Mouse (Mus musculus): ENCODE results near the gene Gm2163. TPM values are rescaled to one million over a fixed set of nuclear protein-coding genes. Genes with fewer than 3 reads are reported as not detected.
"Not testable (repeated sequence)": the region's sequence is repeated elsewhere in the genome, so short reads cannot be mapped to it uniquely, and the experiment has no call there.

The Gm2163 gene
- total RNA-seq (2021) = 1 to 10 TPM; 6.0 to 6.9 TPM
- long read RNA-seq, experiment 1, partial matches to known transcripts = 0 of 1 reads
- long read RNA-seq, experiment 1, other reads (novel, unspliced or antisense) = 1 of 1 reads
- long read RNA-seq, experiment 2 = 0 reads

DNA sequence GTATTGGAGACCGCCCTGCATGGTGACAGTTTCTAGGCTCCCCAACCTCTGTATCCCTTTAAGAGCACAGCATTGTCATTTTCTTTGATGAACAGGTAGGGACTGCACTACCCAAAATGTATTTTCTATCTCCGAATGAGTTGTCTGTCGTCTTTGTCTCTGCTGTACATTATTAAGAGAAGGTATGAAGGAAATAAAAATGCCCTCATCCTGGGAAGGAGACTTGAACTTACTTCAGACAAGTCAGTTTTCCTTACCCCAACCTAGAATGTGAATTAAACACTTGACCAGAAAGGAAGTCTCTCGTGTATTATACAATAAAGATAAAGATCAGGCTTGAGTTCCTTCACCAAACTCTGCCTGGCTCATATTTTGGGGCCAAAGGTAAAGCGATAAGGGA is at the start of gene Gm2163:
Gene Gm2163 (plus strand): TSS at position 301 of the 400 bp plus-strand sequence.
- DNase-seq (ENCODE audit: low spot score in 2 of 2); intact Hi-C loops (cut with DNase I): not testable (repeated sequence)

GRCm38 (mm10) chr4:42439078-42439477 is 27.5 kb upstream of the Gm2163 start, which contains the start of gene Gm21586:
Gene Gm21586, plus strand, starts transcription at chr4:42439378.
- DNase-seq (ENCODE audit: low spot score in 2 of 2); intact Hi-C loops (cut with DNase I): not testable (repeated sequence)

GRCm38 (mm10) chr4:42528075-42528474 is 61.5 kb downstream of the Gm2163 start, which contains the start of gene Fam205a2:
Gene Fam205a2, minus strand, starts transcription at chr4:42528175.
- intact Hi-C loops (cut with DNase I); DNase-seq (ENCODE audit: low spot score in 2 of 2): not testable (repeated sequence)

DNA sequence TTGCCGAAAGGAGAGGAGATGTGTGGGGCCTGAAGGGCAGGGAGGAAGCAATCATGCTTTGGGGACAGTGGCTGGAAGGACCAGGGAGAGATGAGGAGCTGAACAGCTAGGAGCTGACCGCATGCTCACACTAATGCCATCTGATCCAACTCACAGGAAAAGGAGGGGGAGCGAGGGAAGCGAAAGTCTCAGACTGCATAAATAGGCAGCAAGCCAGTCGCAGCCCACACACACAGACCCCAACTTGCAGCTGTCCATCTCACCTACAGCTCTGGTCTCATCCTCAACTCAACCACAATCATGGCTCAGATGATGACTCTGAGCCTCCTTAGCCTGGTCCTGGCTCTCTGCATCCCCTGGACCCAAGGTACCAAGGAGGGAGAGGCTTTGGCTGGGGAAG is 145.3 kb downstream of the Gm2163 start, which contains the start of gene Gm10591:
Gene Gm10591 (plus strand): TSS at position 301 of the 400 bp plus-strand sequence.
- intact Hi-C loops (cut with DNase I); DNase-seq (ENCODE audit: low spot score in 2 of 2): not testable (repeated sequence)

DNA sequence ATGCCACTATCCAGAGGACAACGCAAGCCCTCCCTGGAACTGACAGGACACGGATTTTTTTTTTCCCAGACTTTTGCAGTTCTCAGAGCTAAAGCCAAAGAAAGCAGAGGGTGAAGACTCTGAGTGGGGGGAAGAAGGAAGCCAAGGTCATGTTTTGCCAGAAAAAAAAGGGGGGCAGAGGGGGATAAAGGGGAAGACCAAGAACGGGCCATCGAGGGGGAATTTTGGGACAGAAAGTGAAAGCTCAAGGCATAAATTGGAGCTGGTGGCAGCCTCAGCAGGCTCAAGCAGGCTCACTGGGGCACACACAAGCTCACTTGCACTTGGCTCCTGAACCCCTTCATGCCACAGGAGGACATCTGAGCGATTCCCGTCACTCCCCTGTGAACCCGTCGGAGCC is 162.9 kb downstream of the Gm2163 start, which contains the start of gene Gm2564:
Gene Gm2564 (plus strand): TSS at position 301 of the 400 bp plus-strand sequence.
- DNase-seq (ENCODE audit: low spot score in 2 of 2); intact Hi-C loops (cut with DNase I): not testable (repeated sequence)

Other genes starting within 250 kb of the Gm2163 start
- 10 to 100 TPM in 1 of 2 experiments, 1 to 10 TPM in 1; 7.9 to 15.5 TPM for gene Gm10600, start 226.1 kb upstream of the Gm2163 start, total RNA-seq (2021)
- gene Ccl21b, start 211.0 kb upstream of the Gm2163 start, total RNA-seq (2021) = not detected
- gene Gm21953, start 172.5 kb upstream of the Gm2163 start, total RNA-seq (2021) = not detected
- not detected for gene Fam205a3, start 148.4 kb upstream of the Gm2163 start, total RNA-seq (2021)
- gene Gm21586, start 27.4 kb upstream of the Gm2163 start, total RNA-seq (2021) = not detected
- not detected for gene Fam205a2, start 61.4 kb downstream of the Gm2163 start, total RNA-seq (2021)
- gene Gm10591, start 145.4 kb downstream of the Gm2163 start, total RNA-seq (2021) = not detected
- 10 to 100 TPM; 12.5 to 12.9 TPM for gene Gm2564, start 163.0 kb downstream of the Gm2163 start, total RNA-seq (2021)
- gene Ccl27b, start 188.5 kb downstream of the Gm2163 start, total RNA-seq (2021) = 1 to 10 TPM; 6.3 to 6.4 TPM
- not detected for gene Il11ra2, start 195.1 kb downstream of the Gm2163 start, total RNA-seq (2021)